ENCODE assay signal across 8 mouse cellular contexts in the genomic region with DNA sequence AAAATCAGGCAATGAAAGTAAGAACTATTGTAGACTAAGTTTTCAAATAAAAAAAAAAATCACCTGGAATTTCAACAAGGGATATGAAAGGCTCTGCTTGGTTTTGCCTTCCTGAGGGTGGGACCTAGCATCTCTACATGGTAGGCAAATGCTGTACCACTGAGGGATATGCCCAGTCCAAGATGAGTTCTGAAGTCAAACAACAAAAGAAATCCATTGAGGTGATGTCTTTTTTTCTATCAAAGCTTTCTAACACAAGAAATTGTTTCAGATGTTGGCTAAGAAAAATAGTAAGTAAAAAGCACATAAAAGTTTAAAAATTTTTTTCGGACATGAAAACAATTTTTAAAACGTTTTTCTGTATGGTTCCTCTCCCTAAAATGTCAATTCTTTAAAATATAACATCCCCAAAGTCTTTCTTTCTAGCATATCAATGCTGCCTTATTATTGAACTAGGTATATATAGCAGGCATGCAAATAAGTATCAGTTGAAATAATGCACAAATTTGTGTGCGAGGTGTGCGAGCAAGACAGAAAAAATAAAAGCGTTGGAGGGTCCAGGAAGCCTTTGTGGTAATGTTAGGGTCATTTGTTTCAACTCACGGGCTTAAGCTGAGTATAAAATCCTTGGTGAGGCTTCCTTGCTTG. TPM values are rescaled to one million over a fixed set of nuclear protein-coding genes. Genes with fewer than 3 reads are reported as not detected.
DNase-seq lines count a peak whose midpoint lies in the region; ATAC-seq and TF ChIP-seq lines count a peak whose summit lies in the region.

No protein-coding gene starts in this region.

- no peak for TF ChIP-seq CTCF in midbrain, postnatal 0 days (IDR thresholded peaks at IDR 0.05)

- peak overlapping the region; percentile 55 for H3K4me2 ChIP-seq in kidney, embryonic 16.5 days (replicated peaks; ENCODE audit: low read depth, low read length)
- peak overlapping the region; percentile 43 for H3K4me2 ChIP-seq in intestine, embryonic 14.5 days (ENCODE audit: low read length)
- H3K4me2 ChIP-seq in midbrain, postnatal 0 days (ENCODE audit: low read depth, low read length, poor library complexity, severe bottlenecking), result peak overlapping the region; percentile 42

- ATAC-seq in kidney, embryonic 16.5 days (ENCODE audit: low FRiP score, low TSS enrichment), result no peak
- no peak for ATAC-seq in intestine, embryonic 14.5 days (replicated peaks; ENCODE audit: low FRiP score, low TSS enrichment, low read depth)
- ATAC-seq in midbrain, postnatal 0 days (ENCODE audit: low FRiP score), result no peak

- no peak overlapping the region for H3K9ac ChIP-seq in kidney, embryonic 16.5 days (replicated peaks; ENCODE audit: low read length)
- peak overlapping the region; percentile 23; the same call in 1 of the 2 replicates for H3K9ac ChIP-seq in intestine, embryonic 14.5 days (ENCODE audit: low read length)
- H3K9ac ChIP-seq in midbrain, postnatal 0 days (replicated peaks; ENCODE audit: low read length, poor library complexity, severe bottlenecking), result no peak overlapping the region

- H3K9me3 ChIP-seq in kidney, embryonic 16.5 days (ENCODE audit: low read length), result no peaks in the 10 kb centered on the region
- H3K9me3 ChIP-seq in embryonic facial prominence, embryonic 10.5 days, result no peaks in the 10 kb centered on the region
- no peaks in the 10 kb centered on the region for H3K9me3 ChIP-seq in intestine, embryonic 14.5 days (ENCODE audit: control insufficient read depth, low read length)
- no peaks in the 10 kb centered on the region for H3K9me3 ChIP-seq in midbrain, postnatal 0 days (ENCODE audit: low read length)

- no peak overlapping the region for H3K27ac ChIP-seq in kidney, embryonic 16.5 days (ENCODE audit: low read length)
- no peak overlapping the region; the same call in 1 of the 2 replicates for H3K27ac ChIP-seq in embryonic facial prominence, embryonic 10.5 days (replicated peaks)
- no peak overlapping the region for H3K27ac ChIP-seq in intestine, embryonic 14.5 days (ENCODE audit: low read depth)
- no peak overlapping the region for H3K27ac ChIP-seq in midbrain, postnatal 0 days (ENCODE audit: low read depth, low read length)

- no peaks in the 10 kb centered on the region for H3K36me3 ChIP-seq in kidney, embryonic 16.5 days (ENCODE audit: insufficient read depth, low read length)
- no peaks in the 10 kb centered on the region for H3K36me3 ChIP-seq in embryonic facial prominence, embryonic 10.5 days (replicated peaks)
- no peaks in the 10 kb centered on the region for H3K36me3 ChIP-seq in intestine, embryonic 14.5 days (ENCODE audit: control insufficient read depth, insufficient read depth, low read length)
- no peaks in the 10 kb centered on the region for H3K36me3 ChIP-seq in midbrain, postnatal 0 days (ENCODE audit: insufficient read depth, low read length)

- no peaks in the 10 kb centered on the region for H3K27me3 ChIP-seq in kidney, embryonic 16.5 days (ENCODE audit: insufficient read depth, low read length)
- no peaks in the 10 kb centered on the region for H3K27me3 ChIP-seq in embryonic facial prominence, embryonic 10.5 days (replicated peaks; ENCODE audit: low read depth, poor library complexity, severe bottlenecking)
- no peaks in the 10 kb centered on the region for H3K27me3 ChIP-seq in intestine, embryonic 14.5 days (replicated peaks; ENCODE audit: control insufficient read depth, insufficient read depth, low read length)
- H3K27me3 ChIP-seq in midbrain, postnatal 0 days (ENCODE audit: insufficient read depth, low read length), result no peaks in the 10 kb centered on the region

- no peak for DNase-seq in kidney, postnatal 10 days
- no peak for DNase-seq in embryonic facial prominence, embryonic 10.5 days (ENCODE audit: low spot score)
- DNase-seq in intestine, embryonic 14.5 days (ENCODE audit: low spot score), result no peak
- no peak for DNase-seq in midbrain, postnatal 0 days (ENCODE audit: low spot score)
- DNase-seq in right cerebral cortex, adult 2 months (ENCODE audit: low spot score in 2 of 2), result no peak
- no peak for DNase-seq in urinary bladder, postnatal 25 days (ENCODE audit: low spot score)
- no peak for DNase-seq in layer of hippocampus, adult 18-20 months (ENCODE audit: low spot score in 2 of 2)

- H3K4me3 ChIP-seq in kidney, embryonic 16.5 days (ENCODE audit: low read length), result peak overlapping the region; percentile 92
- peak overlapping the region; percentile 83 for H3K4me3 ChIP-seq in embryonic facial prominence, embryonic 10.5 days
- H3K4me3 ChIP-seq in intestine, embryonic 14.5 days (ENCODE audit: low read depth, low read length), result peak overlapping the region; percentile 83
- peak overlapping the region; percentile 62 for H3K4me3 ChIP-seq in midbrain, postnatal 0 days (ENCODE audit: low read depth, low read length)

- H3K4me1 ChIP-seq in kidney, embryonic 16.5 days (ENCODE audit: insufficient read depth, low read length), result 0 out of 2 replicates have a peak, but pooled peaks cover 2% of the 10 kb centered on the region
- peaks cover 8% of the 10 kb centered on the region; the same call in 1 of the 2 replicates for H3K4me1 ChIP-seq in embryonic facial prominence, embryonic 10.5 days
- H3K4me1 ChIP-seq in intestine, embryonic 14.5 days (replicated peaks; ENCODE audit: control insufficient read depth, insufficient read depth, low read length), result peaks cover 3% of the 10 kb centered on the region; the same call in 1 of the 2 replicates
- no peaks in the 10 kb centered on the region for H3K4me1 ChIP-seq in midbrain, postnatal 0 days (ENCODE audit: insufficient read depth, low read length)

- WGBS in kidney, embryonic 16.5 days, result 23% methylated on average over 6 of the region's 6 CpGs
- WGBS in embryonic facial prominence, embryonic 10.5 days, result 24% methylated on average over 6 of the region's 6 CpGs
- 23% methylated on average over 6 of the region's 6 CpGs for WGBS in intestine, embryonic 14.5 days
- WGBS in midbrain, postnatal 0 days, result 24% methylated on average over 6 of the region's 6 CpGs

RNA-seq across cellular contexts. Expression of gene Gatb, which starts 0.6 kb away (rescaled TPM):
- 25.9 and 29.5 TPM in 2 replicates for polyA plus RNA-seq in kidney, embryonic 16.5 days (2015; fragmentation: Nextera tagmentation; extraction: Ambion mirVana)
- polyA plus RNA-seq in embryonic facial prominence, embryonic 10.5 days (2016; fragmentation: Nextera tagmentation; extraction: Ambion mirVana), result 26.8 and 28.3 TPM in 2 replicates
- polyA plus RNA-seq in intestine, embryonic 14.5 days (2014; fragmentation: Nextera tagmentation; extraction: Ambion mirVana), result 27.2 and 30.1 TPM in 2 replicates
- total RNA-seq in midbrain, postnatal 0 days (2014; rRNA removed), result 36.9 and 39.4 TPM in 2 replicates
- 21.7 and 22.2 TPM in 2 replicates for polyA plus RNA-seq in midbrain, postnatal 0 days (2015; fragmentation: Nextera tagmentation; extraction: Ambion mirVana)
- 10 to 100 TPM; 22.3 to 22.7 TPM for total RNA-seq in layer of hippocampus, adult 18-20 months (2021)
